Mouse (Mus musculus) kidney, postnatal 14 days (tissue): ENCODE measurements around the gene Zc3h14.

ENCODE experiments used
- DNase-seq: peaks from one replicate; pipeline ENCODE4 v3.0.0; 2022; ENCODE audit warnings: mixed read lengths

Gene Zc3h14

DNA sequence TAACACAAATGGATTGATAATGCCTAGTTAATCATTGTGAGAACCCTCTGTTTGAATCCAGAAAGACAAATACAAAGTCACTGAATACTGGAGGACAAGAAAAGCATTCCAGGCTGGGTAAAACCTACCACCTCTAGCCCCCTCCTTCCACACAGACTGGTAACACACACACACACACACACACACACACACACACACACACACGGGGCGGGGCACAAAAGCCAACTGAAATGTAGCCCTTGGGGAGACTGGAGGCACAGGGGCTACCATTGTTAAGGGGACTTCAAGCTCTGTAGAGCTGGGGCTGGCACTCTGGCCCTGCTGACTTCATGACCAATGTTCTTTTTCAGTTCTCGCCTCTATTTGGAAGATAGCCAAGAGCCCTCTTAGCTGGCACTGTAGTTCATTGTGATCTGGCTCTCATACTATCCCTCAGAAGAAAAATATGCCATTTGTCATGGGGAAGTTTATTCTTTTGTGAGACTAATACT lies 5.7 kb upstream of the Zc3h14 start:
- peak; percentile 28 for DNase-seq

DNA sequence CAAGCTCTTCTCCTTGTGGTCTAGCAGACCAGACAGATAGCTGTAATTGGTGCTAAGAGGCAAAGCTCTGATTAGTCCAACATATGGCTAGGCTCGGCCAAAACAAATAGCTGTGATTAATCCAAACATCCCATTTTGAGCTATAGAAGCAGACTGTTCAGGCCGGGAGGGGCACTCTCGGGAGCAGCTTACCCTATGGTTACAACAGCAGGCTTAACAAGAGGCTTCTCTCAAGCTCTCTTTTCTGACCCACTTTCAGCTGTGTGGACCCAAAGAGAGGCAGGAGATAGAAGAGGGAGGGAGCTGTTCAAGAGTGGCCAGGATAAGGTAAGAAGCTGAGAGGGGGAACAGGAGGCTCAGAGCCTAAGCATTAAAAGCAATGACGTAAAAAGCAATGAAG lies 1.1 kb upstream of the Zc3h14 start:
- DNase-seq = no peak

DNA sequence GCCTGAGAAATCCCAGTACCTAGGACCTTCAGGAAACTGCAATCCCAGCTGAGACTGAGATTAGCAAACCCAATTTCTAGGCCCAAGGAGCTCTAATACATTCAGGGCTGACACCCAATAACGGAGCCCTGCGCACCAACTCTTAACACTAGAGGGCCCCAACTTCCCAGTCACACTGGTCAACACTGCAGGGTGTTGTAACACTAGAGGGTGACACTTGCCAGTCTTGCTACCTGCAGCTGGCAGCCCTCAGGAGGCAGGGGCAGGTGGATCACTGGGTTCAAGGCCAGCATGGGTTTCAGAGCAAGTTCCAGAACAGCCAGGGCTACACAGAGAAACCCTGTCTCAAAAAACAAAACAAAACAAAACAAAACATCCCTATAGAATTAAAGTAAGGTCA lies 633 bp upstream of the Zc3h14 start:
- peak; percentile 73 for DNase-seq

DNA sequence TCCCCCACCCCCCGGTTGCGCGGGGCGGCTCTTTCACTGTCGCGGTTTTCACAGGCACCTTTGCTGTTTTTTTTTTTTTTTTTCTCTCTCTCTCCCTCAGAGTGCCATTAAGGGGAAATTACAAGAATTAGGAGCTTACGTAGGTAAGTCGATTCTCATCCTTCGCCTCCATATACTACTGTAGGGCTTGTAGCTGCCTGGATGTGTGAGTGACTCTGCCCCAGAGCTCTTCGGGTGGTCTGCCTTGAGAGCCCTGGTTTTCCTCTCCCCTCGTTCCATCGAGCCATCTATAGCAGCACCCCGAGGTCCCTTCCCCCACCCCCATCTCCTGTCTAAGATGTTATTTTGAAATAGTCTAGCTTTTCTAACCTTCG lies 603 bp downstream of the Zc3h14 start:
- DNase-seq = peak; percentile 14

DNA sequence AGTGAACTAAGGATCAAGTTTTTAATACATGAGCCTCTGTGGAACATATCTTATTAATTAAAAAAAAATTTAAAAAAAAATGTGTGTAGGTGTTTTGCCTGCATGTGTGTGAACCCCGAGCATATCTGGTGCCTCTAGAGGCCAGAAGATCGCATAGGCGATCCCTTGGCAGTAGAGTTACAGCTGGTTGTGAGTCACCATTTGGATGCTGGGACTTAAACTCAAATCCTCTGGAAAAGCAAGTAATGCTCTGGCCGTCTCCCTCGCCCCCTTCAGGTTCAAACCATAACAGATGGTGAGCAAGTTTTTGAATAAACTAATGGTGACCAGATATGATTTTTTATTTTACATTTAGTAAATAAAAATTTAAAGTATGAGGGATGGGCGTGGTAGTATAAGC lies 10.9 kb downstream of the Zc3h14 start:
- no peak for DNase-seq

DNA sequence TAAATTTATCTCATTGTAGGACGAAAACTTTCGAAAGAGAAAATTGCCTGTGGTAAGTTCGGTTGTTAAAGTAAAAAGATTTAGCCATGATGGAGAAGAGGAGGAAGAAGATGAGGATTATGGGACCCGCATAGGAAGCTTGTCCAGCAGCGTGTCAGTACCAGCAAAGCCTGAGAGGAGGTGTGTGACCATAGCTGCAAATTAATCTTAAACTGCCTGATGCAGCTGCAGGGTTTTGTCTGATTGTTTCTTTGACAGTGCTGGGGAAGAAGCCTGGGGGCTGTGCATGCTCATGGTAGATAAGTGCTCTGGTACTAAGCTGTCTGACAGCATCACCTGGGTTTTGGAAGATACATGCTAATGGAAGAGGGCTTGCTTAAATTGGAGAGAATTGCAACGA lies 12.9 kb downstream of the Zc3h14 start:
- DNase-seq = no peak

DNA sequence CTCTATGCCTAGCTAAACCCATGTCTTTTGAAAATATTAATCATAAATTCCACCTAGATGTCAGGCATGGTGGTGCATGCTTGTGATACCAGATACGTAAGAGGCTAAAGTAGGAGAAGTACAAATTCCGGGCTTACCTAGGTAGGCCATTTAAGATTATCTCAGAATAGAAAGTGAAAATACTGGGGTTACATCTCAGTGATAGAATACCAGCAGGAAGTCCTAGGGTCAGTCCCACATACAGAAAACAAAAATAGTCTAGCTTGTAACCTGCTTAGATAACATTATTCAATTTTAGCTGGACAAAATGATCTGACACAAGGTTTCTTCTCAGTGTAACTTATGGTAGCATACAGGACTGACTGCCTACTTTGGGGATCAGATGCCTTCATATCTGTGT lies 19.5 kb downstream of the Zc3h14 start:
- no peak for DNase-seq

DNA sequence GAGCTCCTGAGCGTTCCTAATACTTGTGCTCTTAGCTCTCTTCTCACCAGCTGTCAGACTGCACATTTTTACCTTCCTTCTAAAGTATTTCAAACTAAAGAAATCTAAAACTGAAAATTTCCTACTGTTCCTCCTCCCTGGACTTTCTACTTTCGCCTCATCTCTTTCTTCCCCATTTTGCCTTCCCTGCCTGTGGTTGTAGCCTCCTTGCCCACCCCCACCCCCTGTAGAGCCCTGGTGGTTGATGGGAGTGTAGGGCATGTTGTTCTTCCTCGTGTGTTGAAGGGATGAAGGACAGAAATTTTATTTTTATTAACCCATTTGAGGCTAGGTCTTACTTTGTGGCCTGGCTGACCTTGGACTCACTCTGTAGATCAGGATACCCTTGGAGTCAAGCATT lies 30.7 kb downstream of the Zc3h14 start:
- DNase-seq = no peak

DNA sequence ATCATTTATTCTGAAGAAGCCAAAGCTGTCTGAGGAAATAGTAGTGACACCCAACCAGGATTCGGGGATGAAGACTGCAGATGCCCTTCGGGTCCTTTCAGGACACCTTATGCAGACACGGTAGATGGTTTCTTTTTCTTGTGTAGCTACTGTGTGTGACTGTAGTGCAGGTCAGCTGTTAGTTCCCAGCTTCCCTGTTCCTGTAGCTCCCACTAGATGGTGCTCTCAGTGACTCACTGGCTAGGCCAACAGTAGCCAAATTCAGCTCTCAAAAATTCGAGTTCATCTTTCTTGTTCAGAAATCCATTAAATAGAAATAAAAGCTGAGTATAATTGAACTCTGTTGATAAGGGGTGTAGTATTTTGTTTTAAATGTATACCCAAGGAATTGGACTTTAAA lies 32.4 kb downstream of the Zc3h14 start:
- peak; percentile 28 for DNase-seq

DNA sequence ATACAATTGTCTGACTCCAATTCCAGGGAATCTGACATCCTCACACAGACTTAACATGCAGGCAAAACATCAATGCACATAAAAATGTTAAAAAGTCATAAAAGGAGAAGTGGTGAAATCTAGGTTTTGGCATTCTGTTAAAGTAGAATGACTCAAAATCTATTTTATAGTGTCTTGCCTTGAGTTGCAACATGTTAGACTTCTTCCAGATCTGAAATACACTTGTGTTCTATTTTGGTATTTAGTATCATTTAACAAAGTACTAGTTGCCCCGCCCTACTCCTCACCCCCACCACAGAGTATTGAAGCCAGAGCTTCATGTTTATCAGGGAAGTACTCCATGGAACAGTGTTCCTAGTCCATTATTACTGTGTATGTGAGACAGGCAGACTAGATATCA lies 37.5 kb downstream of the Zc3h14 start:
- DNase-seq = no peak

DNA sequence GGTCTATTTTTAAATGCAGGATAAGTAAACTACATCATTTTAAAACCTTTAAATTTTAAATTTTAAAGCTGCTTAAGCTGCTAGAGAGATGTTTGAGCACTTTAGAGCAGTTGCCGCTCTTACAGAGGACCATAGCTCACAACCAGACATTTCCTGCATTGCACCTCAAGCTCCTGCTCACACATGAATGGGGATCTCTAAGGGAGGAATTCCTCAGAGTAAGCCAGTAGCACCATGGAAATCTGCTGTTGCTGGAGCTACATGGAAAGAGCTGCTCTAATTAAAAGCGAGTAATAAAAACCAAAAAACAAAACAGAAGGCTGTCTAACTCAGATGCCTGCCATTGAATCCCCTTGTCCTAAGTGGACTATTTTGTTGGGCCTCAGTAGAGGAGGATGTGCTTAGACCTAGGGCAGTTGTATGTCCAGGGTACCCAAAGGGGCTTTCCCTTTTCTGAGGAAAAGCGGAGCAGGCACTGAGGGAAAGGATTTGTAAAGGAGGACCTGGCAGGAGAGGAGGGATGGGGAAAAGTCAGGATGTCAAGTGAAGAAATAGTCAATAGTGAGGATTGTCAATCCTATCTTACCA lies 49.1 kb downstream of the Zc3h14 start:
- DNase-seq = no peak

DNA sequence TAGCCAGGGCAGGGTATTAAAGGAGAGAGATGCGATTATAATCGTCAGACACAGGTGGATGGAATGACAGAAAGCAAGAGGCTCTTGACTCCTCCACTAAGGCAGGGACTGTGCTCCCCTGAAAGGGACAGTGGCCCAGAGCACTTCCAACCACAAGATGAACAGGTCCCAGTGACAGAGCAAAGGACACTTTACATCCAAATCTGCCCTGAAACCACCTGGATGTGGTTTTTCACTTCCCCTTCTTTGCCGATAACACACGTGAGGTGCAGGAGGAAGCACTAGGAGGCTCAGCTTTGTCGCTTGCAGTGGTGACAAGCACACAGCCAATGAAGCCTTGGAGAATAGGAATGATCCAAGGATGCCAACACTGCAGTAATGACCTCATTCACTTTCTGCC lies 53.6 kb downstream of the Zc3h14 start:
- no peak for DNase-seq

DNA sequence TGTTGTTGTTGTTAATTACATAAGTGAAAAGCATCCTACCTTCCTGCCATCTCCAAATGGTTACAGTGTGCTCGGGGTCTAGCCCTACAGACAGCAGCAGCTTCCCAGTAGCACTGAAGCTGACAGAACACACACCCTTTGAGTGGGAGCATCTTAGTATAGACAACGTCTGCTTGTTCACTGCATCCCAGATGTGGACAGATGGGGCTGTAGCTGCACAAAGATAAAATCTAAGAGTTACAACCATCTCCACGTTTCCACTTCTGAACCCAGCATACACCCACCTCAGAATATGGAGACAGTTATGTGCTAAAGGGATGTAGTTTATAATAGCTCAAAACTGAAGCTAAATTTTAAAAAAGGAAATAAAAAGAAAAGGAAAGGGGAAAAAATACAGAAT lies 55.5 kb downstream of the Zc3h14 start:
- DNase-seq = no peak

DNA sequence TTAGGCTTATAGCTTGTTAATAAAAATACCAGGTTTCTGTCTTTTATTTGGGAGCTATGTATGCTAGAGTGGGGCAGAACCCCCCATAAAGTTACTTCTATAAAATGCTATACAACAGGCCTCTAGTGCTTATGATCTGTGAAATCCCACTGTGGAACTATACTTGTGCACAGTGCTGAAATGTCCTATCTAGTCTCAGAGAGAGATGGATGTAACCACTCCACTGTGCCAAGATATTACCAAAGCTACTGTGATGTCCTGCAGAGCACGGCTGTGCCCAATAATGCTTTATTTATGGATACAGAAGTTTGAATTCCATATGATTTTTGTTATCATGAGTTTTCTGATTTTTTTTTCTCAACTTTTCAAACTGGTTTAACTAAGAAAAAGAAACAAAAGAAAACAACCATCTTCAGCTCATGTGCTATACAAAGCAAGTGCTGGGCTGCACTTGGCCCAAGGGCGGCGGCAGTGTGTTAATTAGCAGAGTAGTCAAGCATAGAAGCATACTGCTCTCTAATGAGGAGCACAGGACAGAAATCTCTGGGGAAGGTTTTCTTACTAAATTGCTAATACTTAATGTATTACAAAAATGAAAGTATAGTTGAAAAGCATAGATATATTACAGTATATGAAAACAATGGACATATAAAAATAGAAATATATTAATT lies 57.4 kb downstream of the Zc3h14 start:
- DNase-seq = no peak

DNA sequence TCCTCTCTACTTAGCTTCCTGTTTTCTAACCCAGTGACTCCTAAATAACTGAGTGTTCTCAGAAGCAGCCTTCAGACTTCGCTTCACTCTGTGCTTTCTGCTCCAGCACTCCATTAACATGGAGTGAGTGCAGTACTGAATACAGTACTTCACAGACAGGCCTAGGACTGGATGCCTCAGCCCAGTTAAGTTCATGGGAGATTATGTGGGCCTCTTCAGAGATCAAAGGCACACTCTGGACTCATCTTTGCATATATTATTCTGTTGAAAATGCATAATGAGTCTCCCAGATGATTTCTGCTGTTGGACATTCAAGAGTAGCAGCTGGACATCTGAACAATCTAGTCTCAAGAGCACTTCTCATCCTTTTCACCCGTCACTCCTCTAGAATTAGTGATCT lies 74.0 kb downstream of the Zc3h14 start:
- DNase-seq = no peak

DNA sequence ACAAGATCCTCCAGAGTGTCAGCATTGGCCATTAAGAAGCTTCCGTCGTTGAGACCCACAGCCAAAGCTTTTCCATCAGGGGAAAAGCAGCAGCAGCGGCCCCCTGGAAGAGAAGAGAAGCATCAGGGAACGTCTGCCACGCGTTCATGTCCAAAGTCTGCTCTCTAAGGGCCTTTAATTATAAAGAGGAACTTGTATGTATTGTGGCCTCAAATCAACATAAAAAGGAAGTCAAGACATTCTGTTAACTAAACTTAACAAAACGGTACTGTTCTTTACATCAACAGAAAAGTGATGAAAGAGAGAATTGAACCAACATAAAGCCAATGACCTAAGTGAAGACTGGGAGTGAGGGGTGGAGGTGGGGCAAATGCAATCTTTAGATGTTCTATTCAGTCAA lies 84.4 kb downstream of the Zc3h14 start:
- no peak for DNase-seq

DNA sequence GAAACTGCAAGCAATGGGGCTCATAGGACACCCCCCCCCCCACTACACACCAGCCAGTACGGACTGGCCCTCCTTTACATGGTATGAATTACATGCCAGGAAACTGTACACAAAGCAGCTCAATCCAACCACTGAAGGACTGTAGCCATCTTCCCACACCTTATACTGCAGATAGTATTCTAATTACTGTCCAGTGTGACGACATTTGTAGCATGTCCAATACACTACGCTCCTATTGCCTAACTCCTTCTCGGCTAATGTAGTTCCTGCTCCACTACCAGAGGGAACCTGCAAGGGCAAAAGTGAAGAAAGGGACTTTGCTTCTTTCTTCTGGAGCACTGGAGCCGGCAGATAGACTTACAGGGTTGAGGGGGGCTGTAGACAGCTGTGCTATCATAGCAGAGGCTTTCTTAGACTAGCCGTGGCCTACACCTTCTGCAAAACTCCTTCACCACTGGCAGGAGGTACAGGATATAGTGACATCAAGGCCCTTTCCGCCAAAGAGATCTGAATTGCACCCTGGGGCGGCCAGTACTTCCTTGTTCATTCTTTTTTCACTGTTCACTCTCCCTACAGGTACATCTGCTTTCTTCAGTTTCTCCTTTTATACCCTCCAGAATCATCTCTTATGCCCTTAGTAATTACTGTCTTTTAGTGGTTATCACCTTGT lies 86.3 kb downstream of the Zc3h14 start:
- DNase-seq = no peak

DNA sequence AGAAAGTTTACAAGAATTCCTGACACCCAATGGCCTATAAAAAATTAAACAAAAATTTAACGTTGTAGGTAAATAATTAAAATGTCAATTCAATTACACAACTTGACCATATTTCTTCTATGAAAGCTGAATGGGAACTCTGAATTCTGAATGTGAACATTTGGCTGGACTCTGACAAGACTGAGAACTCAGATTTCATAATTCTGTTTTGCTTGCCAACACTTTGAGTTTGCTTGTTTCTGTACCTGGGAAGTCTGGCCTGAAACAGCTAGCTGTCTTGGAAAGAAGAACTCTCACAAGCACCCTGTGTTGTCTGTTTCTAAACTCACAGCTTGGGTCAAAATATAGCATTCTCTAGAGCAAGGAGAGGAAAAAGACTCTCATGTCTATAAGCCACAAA lies 87.1 kb downstream of the Zc3h14 start:
- no peak for DNase-seq

DNA sequence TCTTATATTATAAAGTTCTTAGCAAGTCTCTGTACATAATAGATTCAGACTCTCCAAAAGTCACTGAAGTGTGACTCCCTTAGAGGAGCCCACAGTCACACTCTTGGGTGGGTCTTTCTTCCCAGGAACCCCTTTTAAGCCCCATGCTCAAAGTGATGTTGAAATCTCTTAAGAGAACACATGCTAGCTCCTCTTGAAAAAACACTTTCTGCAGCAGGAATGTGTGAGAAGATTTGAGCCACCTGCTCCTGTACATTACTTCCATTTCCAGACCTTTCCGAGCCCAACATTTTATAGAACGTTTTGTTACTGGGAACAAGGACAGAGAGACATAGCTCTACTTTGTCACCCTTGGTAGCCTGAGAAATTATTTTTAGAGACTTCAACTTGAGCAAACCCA lies 88.1 kb downstream of the Zc3h14 start:
- no peak for DNase-seq

DNA sequence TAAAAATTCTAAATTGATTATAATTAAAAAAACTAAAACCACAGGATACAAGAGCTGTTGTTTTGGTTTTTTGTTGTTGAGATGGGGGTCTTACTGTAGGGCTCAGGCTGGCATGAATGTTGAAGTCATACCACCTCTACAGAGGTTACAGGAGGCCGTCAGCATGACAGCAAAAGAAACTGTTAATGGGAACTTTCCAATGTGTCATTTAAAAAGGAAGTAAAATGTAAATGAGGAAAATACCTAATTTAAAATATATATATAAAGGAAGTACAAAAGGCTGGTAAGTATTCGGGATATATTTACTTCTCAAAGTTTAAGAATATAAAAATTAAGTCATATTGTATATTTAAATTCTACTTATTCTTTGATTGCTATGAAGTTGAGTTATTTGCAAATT lies 88.7 kb downstream of the Zc3h14 start:
- DNase-seq = no peak
